Mouse (Mus musculus): ENCODE results near the gene Smurf2.

Smurf2 gene

GRCm38 (mm10) chr11:106777395-106777794 is 143.1 kb downstream of the Smurf2 start:
- DNase-seq (ENCODE audit: low read depth) = no peak

- DNase-seq (ENCODE audit: low read depth) = no peak
These were observed 143.6 kb downstream of the Smurf2 start for GRCm38 (mm10) chr11:106776960-106777359.

GRCm38 (mm10) chr11:106773061-106773460 is 147.5 kb downstream of the Smurf2 start:
- no peak for DNase-seq (ENCODE audit: low read depth)

GRCm38 (mm10) chr11:106770195-106770974 is 150.1 kb downstream of the Smurf2 start:
- DNase-seq (ENCODE audit: low read depth) = no peak

Data from c-Kit-positive CD71-negative TER-119-negative erythroid progenitor cells, embryonic 14.5 days (primary cell).